Mouse (Mus musculus): ENCODE data around the gene Nek5. TPM values are rescaled to one million over a fixed set of nuclear protein-coding genes. Genes with fewer than 3 reads are reported as not detected.

Gene Nek5
- polyA plus RNA-seq, 2 experiments, result 0.07 TPM; not detected in 1

DNA sequence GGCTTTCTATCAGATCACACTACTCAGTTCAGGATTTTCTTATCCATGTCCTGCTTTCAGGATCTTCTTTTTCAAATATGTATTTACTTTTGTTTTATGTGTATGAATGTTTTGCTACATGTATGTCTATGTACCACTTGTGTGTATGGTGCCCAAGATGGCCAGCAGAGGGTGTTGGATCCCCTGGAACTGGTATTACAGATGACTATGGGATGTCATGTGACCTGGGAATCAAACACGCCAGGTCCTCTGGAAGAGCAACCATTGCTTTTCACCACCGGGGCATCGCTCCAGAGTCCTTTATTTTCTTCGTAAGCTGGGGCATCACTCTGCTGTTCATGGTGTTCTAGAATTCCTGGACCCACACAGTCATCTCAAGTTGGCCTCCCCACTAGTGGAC, 35.6 kb downstream of the Nek5 start:
- Histone ChIP-seq H3K9ac (replicated peaks) (no peak overlapping the region), H3K4me2 (ENCODE audit: low read depth) (no peak overlapping the region), H3K36me3 (replicated peaks; ENCODE audit: control insufficient read depth, insufficient read depth, low read depth) (no peaks in the 10 kb centered on the region), H3K4me1 (replicated peaks; ENCODE audit: control insufficient read depth in 2 of 2, insufficient read depth in 2 of 2, low read length in 1 of 2) (no peaks in the 10 kb centered on the region), H3K4me3 (ENCODE audit: insufficient read depth in 1 of 2, low read depth in 2 of 2, low read length in 2 of 2) (no peak overlapping the region), H3K9me3 (ENCODE audit: control insufficient read depth, low read length) (no peaks in the 10 kb centered on the region), H3K27me3 (ENCODE audit: control insufficient read depth, insufficient read depth, low read length) (no peaks in the 10 kb centered on the region), H3K27ac (no peak overlapping the region)
- ATAC-seq (ENCODE audit: insufficient read depth) (no peak), DNase-seq (ENCODE audit: low read depth in 3 of 3, low spot score in 3 of 3) (no peak)
- TF ChIP-seq EP300 (IDR thresholded peaks at IDR 0.05; ENCODE audit: low read depth) (no peak), CTCF (IDR thresholded peaks at IDR 0.05; ENCODE audit: low read depth) (0 out of 2 replicates have a peak, but pooled peaks have one; percentile 16)
- 91% methylated on average over 4 of the region's 4 CpGs for WGBS (ENCODE audit: insufficient replicate concordance)

- DNase-seq (ENCODE audit: low read depth in 3 of 3, low spot score in 3 of 3) (no peak), ATAC-seq (ENCODE audit: insufficient read depth) (no peak)
- Histone ChIP-seq H3K27ac (no peak overlapping the region), H3K27me3 (ENCODE audit: control insufficient read depth, insufficient read depth, low read length) (no peaks in the 10 kb centered on the region), H3K4me3 (ENCODE audit: insufficient read depth in 1 of 2, low read depth in 2 of 2, low read length in 2 of 2) (no peak overlapping the region), H3K9me3 (ENCODE audit: control insufficient read depth, low read length) (no peaks in the 10 kb centered on the region), H3K4me1 (replicated peaks; ENCODE audit: control insufficient read depth in 2 of 2, insufficient read depth in 2 of 2, low read length in 1 of 2) (no peaks in the 10 kb centered on the region), H3K9ac (replicated peaks) (no peak overlapping the region), H3K36me3 (replicated peaks; ENCODE audit: control insufficient read depth, insufficient read depth, low read depth) (no peaks in the 10 kb centered on the region), H3K4me2 (ENCODE audit: low read depth) (no peak overlapping the region)
- WGBS (ENCODE audit: insufficient replicate concordance), result 63% methylated on average over 9 of the region's 9 CpGs
- TF ChIP-seq EP300 (IDR thresholded peaks at IDR 0.05; ENCODE audit: low read depth) (no peak), CTCF (IDR thresholded peaks at IDR 0.05; ENCODE audit: low read depth) (no peak)
Observed at GRCm38 (mm10) chr8:22079313-22080007, 45.4 kb downstream of the Nek5 start.

DNA sequence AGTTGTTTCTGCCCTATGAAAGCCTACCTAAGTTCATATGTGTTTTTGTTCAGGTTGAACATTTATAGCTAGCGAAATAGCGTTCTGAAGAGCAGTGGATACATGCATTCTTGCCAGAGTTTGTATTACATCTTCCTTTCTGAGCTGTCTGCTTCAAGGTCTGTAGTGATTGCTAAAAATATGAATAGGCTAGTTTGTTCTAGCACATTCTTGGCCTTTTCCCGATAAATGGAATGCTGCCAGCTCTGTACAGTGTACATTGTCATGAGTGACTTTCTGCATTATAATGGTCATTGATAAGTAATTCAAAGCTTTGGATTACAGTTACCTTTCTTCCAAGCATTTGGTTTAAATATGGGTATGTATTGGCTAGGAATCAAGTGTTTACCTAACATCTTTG, 63.7 kb downstream of the Nek5 start:
- DNase-seq (ENCODE audit: low read depth in 3 of 3, low spot score in 3 of 3) (no peak), ATAC-seq (ENCODE audit: insufficient read depth) (no peak)
- Histone ChIP-seq H3K27ac (no peak overlapping the region), H3K9ac (replicated peaks) (peak overlapping the region; percentile 59), H3K9me3 (ENCODE audit: control insufficient read depth, low read length) (no peaks in the 10 kb centered on the region), H3K27me3 (ENCODE audit: control insufficient read depth, insufficient read depth, low read length) (no peaks in the 10 kb centered on the region), H3K4me2 (ENCODE audit: low read depth) (peak overlapping the region; percentile 84), H3K4me3 (ENCODE audit: insufficient read depth in 1 of 2, low read depth in 2 of 2, low read length in 2 of 2) (peak overlapping the region; percentile 95 to 99), H3K4me1 (replicated peaks; ENCODE audit: control insufficient read depth in 2 of 2, insufficient read depth in 2 of 2, low read length in 1 of 2) (peaks cover 28 to 29% of the 10 kb centered on the region in 2 experiments), H3K36me3 (replicated peaks; ENCODE audit: control insufficient read depth, insufficient read depth, low read depth) (peaks cover 13% of the 10 kb centered on the region)
- TF ChIP-seq EP300 (IDR thresholded peaks at IDR 0.05; ENCODE audit: low read depth) (no peak), CTCF (IDR thresholded peaks at IDR 0.05; ENCODE audit: low read depth) (no peak)
- 4% methylated on average over 3 of the region's 3 CpGs for WGBS (ENCODE audit: insufficient replicate concordance)

DNA sequence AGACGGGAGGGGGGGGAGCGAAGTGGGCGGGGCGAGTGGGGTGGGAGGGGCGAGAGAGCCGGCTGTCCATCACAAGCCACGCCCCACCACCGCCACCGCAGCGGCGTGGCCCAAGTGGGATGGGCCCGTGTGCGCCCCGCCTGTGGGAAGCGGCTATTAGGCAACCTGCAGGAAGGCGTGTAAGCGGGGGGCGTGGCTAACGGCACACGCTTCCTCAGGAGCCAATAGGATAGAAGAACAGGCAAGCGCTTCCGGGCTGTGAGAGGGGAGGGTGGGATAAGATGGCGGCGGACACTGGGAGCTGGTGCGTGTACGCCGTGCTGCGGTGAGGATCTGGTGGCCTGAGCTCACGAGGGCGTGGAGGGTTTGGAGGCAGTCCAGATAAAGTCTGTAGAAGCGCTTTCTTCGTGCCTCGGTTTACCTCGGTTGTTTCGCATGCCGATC, 64.4 kb downstream of the Nek5 start, which contains the start of gene Alg11:
Gene Alg11, plus strand, starts transcription at position 276 of the 444 bp plus-strand sequence.
- DNase-seq (ENCODE audit: low read depth in 3 of 3, low spot score in 3 of 3) (peak; percentile 99), ATAC-seq (ENCODE audit: insufficient read depth) (peak; percentile 95)
- Histone ChIP-seq H3K27me3 (ENCODE audit: control insufficient read depth, insufficient read depth, low read length) (no peaks in the 10 kb centered on the region), H3K4me3 (ENCODE audit: insufficient read depth in 1 of 2, low read depth in 2 of 2, low read length in 2 of 2) (peak within 1 kb of the TSS; percentile 96 to 99), H3K4me2 (ENCODE audit: low read depth) (peak within 1 kb of the TSS; percentile 84), H3K9me3 (ENCODE audit: control insufficient read depth, low read length) (no peaks in the 10 kb centered on the region), H3K27ac (peak within 1 kb of the TSS; percentile 83), H3K4me1 (replicated peaks; ENCODE audit: control insufficient read depth in 2 of 2, insufficient read depth in 2 of 2, low read length in 1 of 2) (peaks cover 35% of the 10 kb centered on the region in 2 experiments), H3K36me3 (replicated peaks; ENCODE audit: control insufficient read depth, insufficient read depth, low read depth) (peaks cover 6% of the 10 kb centered on the region), H3K9ac (replicated peaks) (peak within 1 kb of the TSS; percentile 95)
- under 1% methylated on average over 36 of the region's 36 CpGs for WGBS (ENCODE audit: insufficient replicate concordance)
- TF ChIP-seq CTCF (IDR thresholded peaks at IDR 0.05; ENCODE audit: low read depth) (peak; percentile 54), EP300 (IDR thresholded peaks at IDR 0.05; ENCODE audit: low read depth) (no peak; the same call in 1 of the 2 replicates)

GRCm38 (mm10) chr8:22059821-22060445, 64.9 kb downstream of the Nek5 start, which contains the start of gene Atp7b:
Gene Atp7b, minus strand, starts transcription at chr8:22060305.
- under 1% methylated on average over 45 of the region's 46 CpGs for WGBS (ENCODE audit: insufficient replicate concordance)
- H3K36me3 ChIP-seq (replicated peaks; ENCODE audit: control insufficient read depth, insufficient read depth, low read depth), result peaks cover under 1% of the 10 kb centered on the region
- ATAC-seq (ENCODE audit: insufficient read depth) (peak; percentile 70), DNase-seq (ENCODE audit: low read depth in 3 of 3, low spot score in 3 of 3) (peak in 1 of 3 experiments; percentile 36)
- peak within 1 kb of the TSS; percentile 84 for H3K4me2 ChIP-seq (ENCODE audit: low read depth)
- H3K27ac ChIP-seq, result peak within 1 kb of the TSS; percentile 83
- peak within 1 kb of the TSS; percentile 96 to 99 for H3K4me3 ChIP-seq (ENCODE audit: insufficient read depth in 1 of 2, low read depth in 2 of 2, low read length in 2 of 2)
- TF ChIP-seq CTCF (IDR thresholded peaks at IDR 0.05; ENCODE audit: low read depth) (no peak), EP300 (IDR thresholded peaks at IDR 0.05; ENCODE audit: low read depth) (no peak)
- no peaks in the 10 kb centered on the region for H3K9me3 ChIP-seq (ENCODE audit: control insufficient read depth, low read length)
- H3K27me3 ChIP-seq (ENCODE audit: control insufficient read depth, insufficient read depth, low read length), result no peaks in the 10 kb centered on the region
- H3K4me1 ChIP-seq (replicated peaks; ENCODE audit: control insufficient read depth in 2 of 2, insufficient read depth in 2 of 2, low read length in 1 of 2), result peaks cover 40% of the 10 kb centered on the region in 2 experiments
- H3K9ac ChIP-seq (replicated peaks), result peak within 1 kb of the TSS; percentile 95
